Mouse (Mus musculus) neural tube, embryonic 11.5 days (tissue): ENCODE results near the gene Crb2. TPM values are rescaled to one million over a fixed set of nuclear protein-coding genes. Genes with fewer than 3 reads are reported as not detected.

Experiments used
- ATAC-seq: fragments of 200-750 bp; cut with Nextera tagmentation; 2 replicates; pipeline ENCODE4 v1.8.0; 2017; ENCODE audit warnings: moderate number of reproducible peaks, mild to moderate bottlenecking, moderate TSS enrichment, moderate library complexity; ENCODE audit not compliant: insufficient read depth, low FRiP score, low TSS enrichment
- DNase-seq: peaks from one replicate; pipeline ENCODE4 v3.0.0-alpha.2; 2015; ENCODE audit warnings: low spot score
- H3K27ac ChIP-seq: fragments of 300-500 bp; sonication (generic); 2 replicates; pipeline ENCODE4 v1.5.1; 2014; ENCODE audit warnings: low read depth, mild to moderate bottlenecking, low read length
- H3K27me3 ChIP-seq: fragments of 300-500 bp; sonication (generic); 2 replicates; pipeline ENCODE4 v1.6.1; 2014; ENCODE audit warnings: mild to moderate bottlenecking, low read length, mixed read lengths; ENCODE audit not compliant: control insufficient read depth, insufficient read depth
- H3K36me3 ChIP-seq: fragments of 300-500 bp; sonication (generic); 2 replicates; pipeline ENCODE4 v1.6.1; 2014; ENCODE audit warnings: mild to moderate bottlenecking, low read length, moderate library complexity, mixed read lengths; ENCODE audit not compliant: control insufficient read depth, insufficient read depth
- H3K4me1 ChIP-seq: fragments of 300-500 bp; sonication (generic); 2 replicates; pipeline ENCODE4 v1.6.1; 2014; ENCODE audit warnings: low read length, mixed read lengths; ENCODE audit not compliant: control insufficient read depth, insufficient read depth
- H3K4me2 ChIP-seq: fragments of 300-500 bp; sonication (generic); 2 replicates; pipeline ENCODE4 v1.6.1; 2014; ENCODE audit warnings: low read depth, mild to moderate bottlenecking, moderate library complexity
- H3K4me3 ChIP-seq: fragments of 300-500 bp; sonication (generic); 2 replicates; pipeline ENCODE4 v1.5.1; 2014; ENCODE audit warnings: low read depth, low read length
- H3K9ac ChIP-seq: fragments of 300-500 bp; sonication (generic); 2 replicates; pipeline ENCODE4 v1.6.1; 2014; ENCODE audit warnings: mild to moderate bottlenecking, low read length
- H3K9me3 ChIP-seq: fragments of 300-500 bp; sonication (generic); 2 replicates; pipeline ENCODE4 v1.6.1; 2016; ENCODE audit warnings: low read length; ENCODE audit not compliant: control insufficient read depth
- WGBS: fragments of 180-500 bp; shearing (Covaris S2); extraction: QIAGEN DNeasy Blood & Tissue Kit; methylation state at CpG from one replicate; pipeline ENCODE4 v1.1.7; 2014; 5-methylcytosine and 5-hydroxymethylcytosine counted together
- polyA plus RNA-seq: library from polyadenylated mRNA; unstranded; fragments of >200 nt; fragmentation: Nextera tagmentation; extraction: Ambion mirVana; gene quantifications from 2 replicates; pipeline ENCODE4 v1.2.1, GENCODE M21; 2014

Gene Crb2
- polyA plus RNA-seq, 1 experiment from 2014 or later = 8.4 TPM

GRCm38 (mm10) chr2:37823826-37824225 is 47.8 kb downstream of the Crb2 start:
- H3K9me3 ChIP-seq = no peaks in the 10 kb centered on the region
- WGBS = 89% methylated on average over 2 of the region's 2 CpGs
- no peak overlapping the region for H3K9ac ChIP-seq
- 0 out of 2 replicates have a peak, but pooled peaks cover 3% of the 10 kb centered on the region for H3K4me1 ChIP-seq
- ATAC-seq (no peak), DNase-seq (no peak)
- H3K36me3 ChIP-seq = no peaks in the 10 kb centered on the region
- no peak overlapping the region for H3K4me2 ChIP-seq
- no peaks in the 10 kb centered on the region for H3K27me3 ChIP-seq
- H3K4me3 ChIP-seq = no peak overlapping the region
- no peak overlapping the region for H3K27ac ChIP-seq

GRCm38 (mm10) chr2:37829758-37830275 is 53.8 kb downstream of the Crb2 start:
- no peak for DNase-seq
- no peak overlapping the region for H3K9ac ChIP-seq
- no peak overlapping the region for H3K27ac ChIP-seq
- whole genome bisulfite sequencing = 42% methylated on average over 9 of the region's 9 CpGs
- H3K4me2 ChIP-seq = no peak overlapping the region
- no peak overlapping the region for H3K4me3 ChIP-seq
- H3K9me3 ChIP-seq = no peaks in the 10 kb centered on the region
- no peaks in the 10 kb centered on the region for H3K36me3 ChIP-seq
- peaks cover 5% of the 10 kb centered on the region; the same call in 1 of the 2 replicates for H3K4me1 ChIP-seq
- H3K27me3 ChIP-seq = no peaks in the 10 kb centered on the region
- ATAC-seq = peak; percentile 74

GRCm38 (mm10) chr2:37832253-37832652 is 56.2 kb downstream of the Crb2 start:
- DNase-seq (no peak), ATAC-seq (no peak)
- Histone ChIP-seq H3K9ac (no peak overlapping the region), H3K27me3 (no peaks in the 10 kb centered on the region), H3K27ac (no peak overlapping the region), H3K4me1 (peaks cover 5% of the 10 kb centered on the region; the same call in 1 of the 2 replicates), H3K4me3 (no peak overlapping the region), H3K9me3 (no peaks in the 10 kb centered on the region), H3K4me2 (no peak overlapping the region), H3K36me3 (no peaks in the 10 kb centered on the region)
- 90% methylated on average over 10 of the region's 10 CpGs for WGBS

GRCm38 (mm10) chr2:37836926-37837325 is 60.9 kb downstream of the Crb2 start:
- Histone ChIP-seq H3K9ac (no peak overlapping the region), H3K4me1 (no peaks in the 10 kb centered on the region), H3K27ac (no peak overlapping the region), H3K36me3 (no peaks in the 10 kb centered on the region), H3K4me3 (no peak overlapping the region), H3K4me2 (no peak overlapping the region), H3K9me3 (no peaks in the 10 kb centered on the region), H3K27me3 (no peaks in the 10 kb centered on the region)
- DNase-seq (no peak), ATAC-seq (no peak)
- WGBS = 98% methylated on average over 3 of the region's 3 CpGs

- no peaks in the 10 kb centered on the region for H3K27me3 ChIP-seq
- ATAC-seq (no peak), DNase-seq (no peak)
- no peak overlapping the region for H3K4me2 ChIP-seq
- WGBS = 92% methylated on average over 3 of the region's 3 CpGs
- H3K4me1 ChIP-seq = peaks cover 5% of the 10 kb centered on the region
- no peaks in the 10 kb centered on the region for H3K9me3 ChIP-seq
- H3K36me3 ChIP-seq = no peaks in the 10 kb centered on the region
- no peak overlapping the region for H3K27ac ChIP-seq
- H3K4me3 ChIP-seq = no peak overlapping the region
- no peak overlapping the region for H3K9ac ChIP-seq
Measured at GRCm38 (mm10) chr2:37837542-37837941, 61.5 kb downstream of the Crb2 start.

- ATAC-seq (no peak), DNase-seq (no peak)
- Histone ChIP-seq H3K27ac (no peak overlapping the region), H3K9ac (no peak overlapping the region), H3K4me3 (no peak overlapping the region), H3K27me3 (no peaks in the 10 kb centered on the region), H3K4me2 (no peak overlapping the region), H3K4me1 (peaks cover 12% of the 10 kb centered on the region), H3K9me3 (no peaks in the 10 kb centered on the region), H3K36me3 (no peaks in the 10 kb centered on the region)
- WGBS = 89% methylated on average over 7 of the region's 7 CpGs
Measured at GRCm38 (mm10) chr2:37838202-37838984, 62.3 kb downstream of the Crb2 start.

GRCm38 (mm10) chr2:37839922-37840321 is 63.9 kb downstream of the Crb2 start:
- peaks cover 12% of the 10 kb centered on the region for H3K4me1 ChIP-seq
- no peaks in the 10 kb centered on the region for H3K36me3 ChIP-seq
- H3K27ac ChIP-seq = no peak overlapping the region
- no peak for DNase-seq
- no peaks in the 10 kb centered on the region for H3K27me3 ChIP-seq
- no peak overlapping the region for H3K9ac ChIP-seq
- H3K4me2 ChIP-seq = no peak overlapping the region
- no peaks in the 10 kb centered on the region for H3K9me3 ChIP-seq
- ATAC-seq = no peak
- no peak overlapping the region for H3K4me3 ChIP-seq

GRCm38 (mm10) chr2:37842151-37842569 is 66.1 kb downstream of the Crb2 start:
- Histone ChIP-seq H3K27ac (no peak overlapping the region), H3K9me3 (no peaks in the 10 kb centered on the region), H3K4me1 (peaks cover 12% of the 10 kb centered on the region), H3K9ac (no peak overlapping the region), H3K36me3 (no peaks in the 10 kb centered on the region), H3K4me2 (no peak overlapping the region), H3K4me3 (no peak overlapping the region), H3K27me3 (no peaks in the 10 kb centered on the region)
- ATAC-seq (peak; percentile 69), DNase-seq (peak; percentile 44)
- WGBS = 14% methylated on average over 7 of the region's 7 CpGs

- 24% methylated on average over 4 of the region's 4 CpGs for WGBS
Measured at GRCm38 (mm10) chr2:37842719-37843118, 66.7 kb downstream of the Crb2 start.

More at GRCm38 (mm10) chr2:37842719-37843118, 66.7 kb downstream of the Crb2 start:
- Histone ChIP-seq H3K9me3 (no peaks in the 10 kb centered on the region), H3K27me3 (no peaks in the 10 kb centered on the region), H3K4me2 (no peak overlapping the region), H3K4me3 (no peak overlapping the region), H3K4me1 (peaks cover 12% of the 10 kb centered on the region), H3K9ac (peak overlapping the region; percentile 32; the same call in 1 of the 2 replicates), H3K36me3 (no peaks in the 10 kb centered on the region), H3K27ac (peak overlapping the region; percentile 60; the same call in 1 of the 2 replicates)
- DNase-seq = no peak
- peak; percentile 35; the same call in 1 of the 2 replicates for ATAC-seq
